Mouse (Mus musculus) B cell, adult 2 months (primary cell): ENCODE results near the gene Ceacam19.
"Not testable (repeated sequence)": the region's sequence is repeated elsewhere in the genome, so short reads cannot be mapped to it uniquely, and the experiment has no call there.

Experiments used
- DNase-seq, 2 experiments: peaks; one replicate each; pipeline ENCODE4 v3.0.0; 2022

Ceacam19 gene

DNA sequence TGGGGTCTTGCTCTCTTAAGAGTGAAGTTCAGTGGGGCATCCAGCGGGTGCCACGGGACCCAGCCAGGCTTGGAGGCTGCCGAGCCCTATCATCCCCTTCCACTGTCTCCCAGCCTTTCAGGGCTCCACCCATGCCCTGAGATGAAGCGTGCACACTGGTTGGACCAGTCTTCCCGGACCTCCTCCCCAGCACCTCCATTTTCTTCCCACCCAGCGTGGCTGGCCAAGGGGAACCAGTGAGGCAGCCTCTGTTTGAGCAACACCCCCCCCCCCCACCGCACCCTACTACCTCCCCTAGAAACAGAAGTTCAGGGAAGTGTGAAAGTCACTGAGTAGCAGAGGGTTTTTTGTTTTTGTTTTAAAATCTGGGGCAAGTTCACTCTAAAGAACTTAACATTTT is at the start of gene Ceacam19:
Gene Ceacam19, minus strand, starts transcription at position 117 of the 400 bp plus-strand sequence.
- DNase-seq: no peak

DNA sequence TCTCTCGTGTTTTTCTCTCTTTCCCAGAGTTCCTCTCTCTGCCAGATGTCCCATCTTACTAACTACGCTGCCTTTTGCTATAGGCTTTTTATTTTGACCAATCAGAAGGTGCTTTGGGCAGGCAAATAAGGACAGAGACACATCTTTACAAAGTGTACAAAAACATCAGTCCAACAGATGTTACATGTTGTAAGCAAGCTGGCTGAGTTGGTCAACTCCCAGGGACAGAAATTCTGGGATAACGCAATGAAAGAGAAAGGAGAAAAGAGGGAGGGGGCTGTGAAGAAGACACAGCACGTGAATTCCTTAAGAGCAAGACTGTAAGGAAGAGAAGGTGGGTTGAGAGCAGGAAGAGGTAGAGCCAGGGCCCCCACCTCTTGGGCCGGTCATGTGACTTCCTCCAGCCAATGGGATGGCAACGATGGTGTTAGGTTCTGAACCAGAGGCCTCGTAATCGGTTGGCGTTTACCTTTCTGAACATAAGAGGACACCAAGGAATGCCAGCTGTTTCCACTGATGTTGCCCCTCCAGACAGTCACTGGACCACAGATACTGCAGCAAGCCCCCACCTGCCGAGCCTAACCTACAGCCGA is 49.6 kb upstream of the Ceacam19 start:
- no peak for DNase-seq

DNA sequence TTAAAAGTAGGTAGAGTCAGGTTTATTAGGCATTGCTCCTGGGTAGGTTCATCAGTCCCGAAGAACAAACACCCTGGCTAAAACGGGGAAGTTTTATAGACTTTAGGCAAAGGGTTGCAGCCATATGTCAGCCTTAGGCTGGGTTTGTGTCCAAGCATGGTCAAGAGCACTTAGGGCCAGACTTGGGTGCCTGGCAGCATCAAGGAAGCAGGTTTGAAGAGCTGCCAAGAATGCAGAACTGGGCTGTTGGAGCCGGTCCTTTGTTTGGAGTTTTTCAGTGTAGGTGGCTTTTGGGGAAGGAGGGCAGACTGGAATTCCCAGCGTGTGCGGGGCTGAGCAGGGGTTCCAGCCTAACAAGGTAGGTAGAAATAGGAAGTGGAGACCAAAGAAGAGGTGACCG is 48.2 kb upstream of the Ceacam19 start:
- no peak for DNase-seq

DNA sequence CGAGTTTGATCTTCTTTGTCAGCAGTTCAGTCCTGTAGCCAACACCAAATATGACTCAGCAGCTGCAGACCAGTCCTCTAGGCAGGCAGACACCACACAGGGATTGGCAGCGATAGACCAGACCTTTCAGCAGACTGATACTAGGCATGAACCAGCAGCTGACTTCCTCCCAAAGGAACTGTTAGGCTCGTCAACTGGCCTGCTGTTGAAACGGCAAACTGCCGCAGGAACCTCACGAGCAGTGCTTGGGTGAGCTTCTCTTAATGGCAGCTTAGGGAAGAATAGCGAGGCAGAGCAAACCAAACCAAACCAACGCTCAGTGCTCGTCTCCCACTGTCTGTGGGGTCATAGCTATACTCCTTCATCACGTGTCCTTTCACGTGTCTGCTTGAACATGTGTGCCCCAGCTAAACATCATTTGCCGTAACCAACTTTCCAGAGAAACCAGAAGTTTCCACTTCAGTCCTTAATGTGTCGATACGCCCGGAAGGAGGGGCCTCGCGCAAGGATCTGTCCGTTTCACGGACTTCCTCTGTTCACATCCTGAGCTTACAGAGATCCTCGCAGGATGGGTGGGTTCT is 47.5 kb upstream of the Ceacam19 start:
- DNase-seq: peak; percentile 43

DNA sequence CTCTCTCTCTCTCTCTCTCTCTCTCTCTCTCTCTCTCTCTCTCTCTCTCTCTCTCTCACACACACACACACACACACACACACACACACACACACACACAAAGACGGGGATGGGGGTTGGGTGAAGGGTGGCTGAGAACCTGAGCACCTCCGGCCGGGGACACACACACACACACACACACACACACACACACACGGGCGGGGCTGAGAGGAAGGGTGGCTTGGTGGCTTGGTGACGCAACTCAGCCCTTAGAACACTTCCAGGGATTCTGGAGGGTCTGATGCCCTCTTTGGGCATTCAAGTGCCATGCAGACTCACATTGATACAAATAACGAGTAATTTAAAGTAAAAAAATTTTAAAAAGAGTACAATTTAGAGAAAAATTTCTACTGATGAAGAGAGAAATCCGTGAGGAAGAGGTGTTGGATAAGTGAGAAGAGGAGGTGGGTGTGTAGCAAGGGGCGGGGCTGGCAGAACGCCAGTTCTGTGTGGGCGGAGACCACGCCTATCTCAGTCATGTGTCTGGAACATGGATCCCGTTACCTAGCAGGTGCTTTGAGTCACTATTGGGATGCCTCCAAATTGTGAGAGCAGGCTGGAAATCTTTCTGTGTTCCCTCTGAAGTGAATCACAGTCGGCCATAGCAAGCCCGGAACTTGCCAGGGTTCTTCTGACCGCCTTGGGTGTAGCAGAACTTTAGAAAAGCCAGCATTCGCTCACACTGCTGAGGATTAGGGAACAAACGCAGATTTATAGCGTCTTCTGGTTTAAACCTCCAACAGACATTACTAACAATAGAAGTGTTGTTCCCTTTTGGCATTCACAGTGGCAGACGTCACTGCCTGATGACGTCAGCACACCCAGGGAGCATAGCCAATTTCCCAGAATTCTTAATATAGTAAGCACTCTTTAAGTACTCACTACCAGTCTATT is 45.4 kb upstream of the Ceacam19 start:
- peak; percentile 79 for DNase-seq

- peak; percentile 42 to 44 for DNase-seq
Observed at GRCm38 (mm10) chr7:19932133-19932876, 44.5 kb upstream of the Ceacam19 start.

- DNase-seq: not testable (repeated sequence)
Observed at GRCm38 (mm10) chr7:19930481-19930880, 42.7 kb upstream of the Ceacam19 start.

- no peak for DNase-seq
Observed at GRCm38 (mm10) chr7:19928486-19928885, 40.7 kb upstream of the Ceacam19 start.

GRCm38 (mm10) chr7:19926849-19927480 is 39.2 kb upstream of the Ceacam19 start:
- DNase-seq: no peak

DNA sequence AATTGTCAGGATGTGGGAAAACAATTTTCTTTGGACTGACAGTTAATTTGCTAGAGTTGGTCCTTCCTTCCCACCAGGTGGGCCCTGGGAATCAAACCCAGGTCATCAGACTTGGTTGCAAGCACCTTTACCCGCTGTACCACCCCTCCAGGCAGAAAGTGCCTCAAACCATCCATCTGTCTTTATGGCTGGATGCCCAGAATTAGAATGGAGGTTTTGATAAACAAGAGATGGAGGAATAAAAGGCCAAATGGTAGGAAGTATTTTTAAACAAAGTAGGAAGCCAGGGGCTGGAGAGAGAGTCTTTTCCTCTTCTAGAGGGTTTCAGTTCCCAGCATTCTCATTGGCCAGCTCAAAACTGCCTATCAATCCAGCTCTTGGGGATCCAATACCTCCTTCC is 37.6 kb upstream of the Ceacam19 start:
- no peak for DNase-seq

GRCm38 (mm10) chr7:19923797-19924196 is 36.0 kb upstream of the Ceacam19 start:
- DNase-seq: peak; percentile 20 to 41

DNA sequence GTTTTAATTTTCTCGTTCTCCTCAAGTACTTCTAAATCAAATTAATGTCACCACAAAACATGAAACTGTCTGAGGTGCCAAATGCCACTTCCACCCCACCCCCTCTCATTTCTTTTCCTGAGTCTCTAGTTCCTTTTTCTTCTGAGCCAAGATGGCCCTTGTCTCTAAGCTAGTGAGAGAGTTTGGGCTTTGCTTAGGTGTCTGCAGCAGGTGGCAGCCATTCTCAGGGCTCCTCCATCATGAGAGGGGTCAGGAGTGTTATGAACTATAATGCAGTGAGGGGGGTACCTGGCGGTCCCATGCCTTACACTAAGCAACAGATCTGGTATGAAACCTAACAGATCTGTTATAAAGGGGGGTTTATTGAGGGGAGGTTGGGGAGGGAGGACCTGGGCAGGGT is 35.6 kb upstream of the Ceacam19 start:
- DNase-seq: peak; percentile 20 to 29

DNA sequence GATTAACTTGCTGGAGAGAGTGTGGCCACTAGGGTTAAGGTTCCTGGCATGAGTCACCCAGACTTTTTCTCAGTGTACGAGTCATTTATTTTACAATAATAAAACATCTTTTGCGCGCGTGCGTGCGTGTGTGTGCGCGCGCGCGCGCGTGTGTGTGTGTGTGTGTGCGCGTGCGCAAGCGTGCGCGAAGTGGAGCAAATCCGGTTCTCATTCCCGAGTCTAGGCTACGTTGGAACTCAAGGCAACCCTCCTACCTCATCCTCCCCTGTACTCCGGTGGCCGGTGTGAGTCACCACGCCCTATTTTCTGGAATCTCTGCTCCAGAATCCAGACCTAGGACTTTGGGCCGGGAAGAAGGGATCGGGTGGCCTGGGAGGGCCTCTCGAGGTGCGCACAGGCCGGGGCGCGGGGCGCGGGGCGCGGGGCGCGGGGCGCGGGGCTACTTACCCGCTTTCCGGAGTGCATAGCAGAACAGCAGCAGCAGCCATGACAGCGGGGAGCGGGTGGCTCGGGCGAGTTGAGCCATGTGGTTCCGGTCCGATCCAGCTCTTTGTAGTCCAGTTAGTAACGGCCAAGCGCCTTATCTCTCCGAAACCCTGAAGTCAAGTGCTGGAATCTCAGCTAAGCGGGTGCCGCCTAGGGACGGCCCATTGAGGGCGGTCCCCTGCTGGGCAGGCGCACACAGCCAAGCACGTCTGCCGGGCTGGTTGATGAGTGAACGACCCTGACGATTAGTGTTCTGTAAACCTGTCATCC is 32.9 kb upstream of the Ceacam19 start, which contains the start of gene Pvr:
Gene Pvr, minus strand, starts transcription at position 655 of the 756 bp plus-strand sequence.
- DNase-seq: peak; percentile 64 to 65

- no peak for DNase-seq
Observed at GRCm38 (mm10) chr7:19920166-19920505, 32.4 kb upstream of the Ceacam19 start.

DNA sequence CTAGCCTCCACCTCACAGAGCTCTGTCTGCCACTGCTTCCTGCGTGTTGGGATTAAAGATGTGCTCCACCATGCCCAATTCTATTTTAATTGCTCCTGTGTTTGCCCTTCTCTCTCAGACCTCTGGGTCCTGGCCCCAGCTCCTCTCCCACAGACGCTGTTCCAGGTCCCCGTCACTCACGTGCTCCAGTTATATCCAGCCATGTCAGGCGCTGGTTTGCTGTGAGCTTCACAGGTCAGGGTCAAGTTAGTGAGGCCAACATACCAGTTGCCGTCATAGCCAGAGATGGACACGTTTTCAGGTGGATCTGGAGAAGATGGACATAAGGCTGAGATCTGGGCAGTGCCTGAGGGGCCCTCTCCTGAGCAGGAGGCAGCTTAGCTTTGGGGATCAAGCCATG is 26.8 kb upstream of the Ceacam19 start:
- DNase-seq: no peak

- no peak for DNase-seq
Observed at GRCm38 (mm10) chr7:19911695-19912524, 24.1 kb upstream of the Ceacam19 start.

DNA sequence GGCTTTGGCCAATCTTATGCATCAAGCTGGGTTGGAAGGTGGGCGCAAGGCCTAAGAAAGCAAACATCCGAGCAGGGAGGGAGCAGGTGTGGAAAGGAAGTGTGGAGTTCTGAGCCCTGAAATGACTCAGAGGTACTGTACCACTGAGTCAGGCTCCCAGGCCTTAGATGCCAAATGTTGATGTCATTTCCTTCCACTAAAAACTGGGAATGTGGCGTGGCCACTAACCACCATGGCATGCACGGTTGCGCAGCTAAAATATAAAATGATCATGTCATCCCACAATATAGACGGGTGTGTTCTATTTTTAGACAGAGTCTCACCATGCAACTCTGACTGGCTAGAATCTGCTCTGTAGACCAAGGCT is 23.5 kb upstream of the Ceacam19 start:
- no peak for DNase-seq

DNA sequence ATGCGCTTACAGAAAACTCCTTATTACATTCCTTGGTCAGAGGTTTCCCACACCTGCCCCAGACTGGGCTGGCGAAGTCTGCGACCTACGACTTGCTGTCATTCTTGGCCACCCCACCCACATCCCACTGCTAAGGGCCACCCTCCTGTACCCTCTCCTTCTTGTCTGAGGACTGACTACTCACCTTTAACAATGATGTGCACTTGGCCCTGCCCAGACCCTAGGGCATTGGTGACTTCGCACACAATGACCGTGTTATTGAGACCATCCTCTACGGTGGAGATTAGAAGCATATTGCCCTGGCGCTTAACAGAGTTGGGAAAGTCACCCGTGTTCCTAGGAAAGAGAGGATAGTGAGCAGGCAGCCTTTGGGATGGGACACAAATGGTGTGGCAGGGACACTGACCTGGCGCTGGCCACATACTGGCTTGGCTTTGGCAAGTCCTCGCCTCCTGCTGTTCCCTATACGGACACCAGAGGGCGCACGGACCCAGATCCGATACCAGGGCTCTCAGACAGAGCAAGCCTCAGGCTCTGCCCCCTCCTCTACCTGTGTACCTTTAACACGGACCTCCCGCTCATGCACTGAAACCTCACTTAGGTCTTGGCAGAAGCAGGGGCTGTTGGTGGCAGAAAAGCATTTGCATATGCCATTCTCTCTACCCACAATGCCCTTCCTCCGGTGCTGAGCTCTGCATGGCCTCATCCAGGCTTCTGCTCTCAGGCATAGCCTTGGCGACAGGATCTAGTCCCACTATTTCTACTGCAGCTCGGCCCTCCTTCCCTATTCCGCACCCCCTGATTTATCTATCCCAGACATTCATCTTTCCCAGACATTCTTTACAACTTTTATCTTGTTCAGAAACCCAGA is 22.9 kb upstream of the Ceacam19 start:
- peak; percentile 88 to 89 for DNase-seq

DNA sequence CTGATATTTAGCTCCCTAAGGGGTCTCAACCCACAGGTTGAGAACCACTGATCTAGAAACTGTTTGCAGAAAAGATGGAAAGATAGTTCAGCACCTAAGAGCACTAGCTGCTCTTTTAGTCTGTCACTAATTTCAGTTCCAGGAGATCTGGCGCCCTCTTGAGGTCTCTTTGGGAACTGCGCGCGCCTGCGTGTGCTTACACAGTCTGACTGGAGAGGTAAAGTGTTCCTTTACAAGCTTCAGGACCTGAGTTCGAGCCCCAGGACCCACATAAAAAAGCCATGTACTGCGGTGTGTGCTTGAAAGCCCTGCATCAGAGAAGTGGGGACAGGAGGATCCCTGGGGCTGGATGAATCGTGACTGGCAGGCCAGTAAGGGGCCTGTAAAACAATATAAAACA is 2.1 kb upstream of the Ceacam19 start:
- DNase-seq: peak; percentile 85 to 87

- DNase-seq: no peak
Observed at GRCm38 (mm10) chr7:19880754-19881153, 7.0 kb downstream of the Ceacam19 start.
